Mouse (Mus musculus): ENCODE data around the gene Gpd1l.

DNA sequence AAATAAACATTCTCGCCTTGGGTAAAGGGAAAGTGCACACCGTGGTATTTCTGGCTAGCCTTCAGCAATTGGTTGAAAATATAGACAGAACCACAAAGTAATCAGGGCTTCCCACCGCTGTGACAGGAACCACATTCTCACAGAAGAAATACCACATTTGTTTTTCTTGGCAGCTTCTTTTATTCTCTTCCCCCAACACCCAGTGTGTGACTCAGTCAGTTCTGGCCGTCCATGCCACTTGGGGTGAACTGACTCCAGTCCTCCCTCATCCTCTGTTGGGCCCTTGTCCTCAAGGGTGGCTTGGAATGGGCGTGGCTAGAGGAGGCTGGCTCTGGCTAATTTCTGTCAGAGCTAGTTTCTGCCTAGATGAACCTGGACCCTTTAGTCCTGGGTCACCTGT is 14.6 kb upstream of the Gpd1l start:
- TF ChIP-seq CTCF (conservative IDR thresholded peaks at IDR 0.05; ENCODE audit: low read length) (no peak), NANOG (IDR thresholded peaks at IDR 0.05; ENCODE audit: borderline replicate concordance, low read length) (no peak), POU5F1 (IDR thresholded peaks at IDR 0.05; ENCODE audit: borderline replicate concordance, low read length) (no peak)
